Mouse (Mus musculus) large intestine, adult 2 months (tissue): ENCODE data around the gene Lgi4. TPM values are rescaled to one million over a fixed set of nuclear protein-coding genes. Genes with fewer than 3 reads are reported as not detected.

Source experiments
- DNase-seq: peaks from one replicate; pipeline ENCODE4 v3.0.0-alpha.2; 2012; ENCODE audit warnings: low read depth, low spot score
- WGBS: fragments of 180-500 bp; shearing (Covaris S2); methylation state at CpG from one replicate; pipeline ENCODE4 v1.1.7; 2018; 5-methylcytosine and 5-hydroxymethylcytosine counted together
- polyA plus RNA-seq: library from polyadenylated mRNA; depleted of rRNA; stranded (reverse); fragments of >200 nt; gene quantifications from 2 replicates; pipeline ENCODE4 v1.2.3, GENCODE M21; 2012

Gene Lgi4
- polyA plus RNA-seq, 1 experiment, result 2.9 TPM

GRCm38 (mm10) chr7:31073546-31073945, 14.4 kb downstream of the Lgi4 start:
- no peak for DNase-seq

GRCm38 (mm10) chr7:31074061-31074712, 15.0 kb downstream of the Lgi4 start:
- DNase-seq, result no peak
- 22% methylated on average over 7 of the region's 7 CpGs for WGBS

- no peak for DNase-seq
Observed at GRCm38 (mm10) chr7:31074713-31075069, 15.5 kb downstream of the Lgi4 start.

GRCm38 (mm10) chr7:31076492-31076891, 17.4 kb downstream of the Lgi4 start, which contains the start of gene Fxyd3:
Fxyd3 (minus strand) TSS chr7:31076704.
- 22% methylated on average over 5 of the region's 5 CpGs for WGBS
- DNase-seq, result no peak

More at GRCm38 (mm10) chr7:31074713-31075069, 15.5 kb downstream of the Lgi4 start:
- WGBS, result 25% methylated on average over 5 of the region's 5 CpGs

GRCm38 (mm10) chr7:31077470-31077869, 18.3 kb downstream of the Lgi4 start:
- no peak for DNase-seq
- WGBS, result 62% methylated on average over 6 of the region's 6 CpGs

GRCm38 (mm10) chr7:31077885-31078445, 18.8 kb downstream of the Lgi4 start:
- WGBS, result 44% methylated on average over 5 of the region's 5 CpGs
- no peak for DNase-seq

GRCm38 (mm10) chr7:31079670-31080069, 20.5 kb downstream of the Lgi4 start:
- WGBS, result 85% methylated on average over 8 of the region's 8 CpGs
- no peak for DNase-seq

- 78% methylated on average over 3 of the region's 3 CpGs for WGBS
- DNase-seq, result no peak
Observed at GRCm38 (mm10) chr7:31080611-31081010, 21.5 kb downstream of the Lgi4 start.

- no peak for DNase-seq
- WGBS, result 62% methylated on average over 1 of the region's 1 CpGs
Observed at GRCm38 (mm10) chr7:31081106-31081505, 22.0 kb downstream of the Lgi4 start.

GRCm38 (mm10) chr7:31082106-31082505, 23.0 kb downstream of the Lgi4 start:
- no peak for DNase-seq

- no peak for DNase-seq
- WGBS, result 64% methylated on average over 14 of the region's 14 CpGs
Observed at GRCm38 (mm10) chr7:31082831-31083588, 23.9 kb downstream of the Lgi4 start.

GRCm38 (mm10) chr7:31084140-31084539, 25.0 kb downstream of the Lgi4 start:
- no peak for DNase-seq
- 75% methylated on average over 9 of the region's 9 CpGs for WGBS

GRCm38 (mm10) chr7:31085171-31085570, 26.0 kb downstream of the Lgi4 start:
- no peak for DNase-seq
- WGBS, result 20% methylated on average over 3 of the region's 3 CpGs

GRCm38 (mm10) chr7:31086175-31086755, 27.1 kb downstream of the Lgi4 start:
- whole genome bisulfite sequencing, result 95% methylated on average over 9 of the region's 9 CpGs
- DNase-seq, result no peak

GRCm38 (mm10) chr7:31087262-31087661, 28.1 kb downstream of the Lgi4 start:
- DNase-seq, result no peak
- 64% methylated on average over 2 of the region's 2 CpGs for WGBS

- WGBS, result 74% methylated on average over 3 of the region's 3 CpGs
- no peak for DNase-seq
Observed at GRCm38 (mm10) chr7:31088206-31088605, 29.1 kb downstream of the Lgi4 start.

- 79% methylated on average over 2 of the region's 2 CpGs for WGBS
- DNase-seq, result no peak
Observed at GRCm38 (mm10) chr7:31089721-31090120, 30.6 kb downstream of the Lgi4 start.

- DNase-seq, result no peak
- WGBS, result 29% methylated on average over 12 of the region's 12 CpGs
Observed at GRCm38 (mm10) chr7:31094774-31095501, 35.8 kb downstream of the Lgi4 start.

GRCm38 (mm10) chr7:31096892-31097564, 37.9 kb downstream of the Lgi4 start:
- DNase-seq, result no peak
- 82% methylated on average over 9 of the region's 9 CpGs for WGBS
